1 mouse cellular context compared by ENCODE assay signal in genomic region chr8:84646800-84647199, GRCm38 (mm10).
TF ChIP-seq lines count a peak whose summit lies in the region.

No protein-coding gene starts in this region.

TF ChIP-seq in MEL, 35 proteins besides CTCF, POLR2A, EP300 and RAD21:
- TF ChIP-seq KAT2A (conservative IDR thresholded peaks at IDR 0.05; ENCODE audit: low read depth, low read length) (no peak), ETS1 (IDR thresholded peaks at IDR 0.05; ENCODE audit: low read depth, low read length) (no peak), USF2 (IDR thresholded peaks at IDR 0.05; ENCODE audit: borderline replicate concordance in 1 of 2, insufficient read depth in 1 of 2, low read depth in 1 of 2, low read length in 2 of 2) (no peak), POLR2AphosphoS2 (IDR thresholded peaks at IDR 0.05; ENCODE audit: low read length) (no peak), MYC (IDR thresholded peaks at IDR 0.05; ENCODE audit: low read depth, low read length) (no peak), NELFE (IDR thresholded peaks at IDR 0.05; ENCODE audit: low read depth, low read length) (no peak), SMC3 (IDR thresholded peaks at IDR 0.05; ENCODE audit: low read depth, low read length) (peak; percentile 15; the same call in 1 of the 2 replicates), ELF1 (IDR thresholded peaks at IDR 0.05; ENCODE audit: low read depth, low read length) (no peak), ZC3H11A (IDR thresholded peaks at IDR 0.05; ENCODE audit: low read depth, low read length) (no peak), NRF1 (IDR thresholded peaks at IDR 0.05; ENCODE audit: insufficient read depth, low read depth, low read length, poor library complexity, severe bottlenecking) (no peak), USF1 (IDR thresholded peaks at IDR 0.05; ENCODE audit: low read depth, low read length) (0 out of 2 replicates have a peak, but pooled peaks have one; percentile 18), MAZ (IDR thresholded peaks at IDR 0.05; ENCODE audit: low read depth, low read length) (no peak), TBP (IDR thresholded peaks at IDR 0.05; ENCODE audit: low read depth, low read length) (no peak), GABPA (IDR thresholded peaks at IDR 0.05; ENCODE audit: low read depth, low read length) (no peak)
